Mouse (Mus musculus): ENCODE data around the gene Rictor.

GRCm38 (mm10) chr15:6721385-6721784 is 13.2 kb downstream of the Rictor start:
- TF ChIP-seq MYOD1 (IDR thresholded peaks at IDR 0.05; ENCODE audit: control insufficient read depth, insufficient read length, low read depth) (no peak), CTCF (IDR thresholded peaks at IDR 0.05; ENCODE audit: control insufficient read depth, insufficient read depth, insufficient read length) (no peak), CEBPB (IDR thresholded peaks at IDR 0.05; ENCODE audit: low read depth) (no peak)

Measured in C2C12 (cell line).